Mouse (Mus musculus): ENCODE measurements around the gene Med12l. TPM values are rescaled to one million over a fixed set of nuclear protein-coding genes. Genes with fewer than 3 reads are reported as not detected.

The Med12l gene
- total and polyA plus RNA-seq, 2 experiments from 2014 or later, result 1.2 to 7.1 TPM

GRCm38 (mm10) chr3:59128681-59129080 is 123.1 kb downstream of the Med12l start:
- WGBS, result 85% methylated on average over 20 of the region's 20 CpGs
- Histone ChIP-seq H3K27ac (ENCODE audit: low read depth) (no peak overlapping the region), H3K36me3 (replicated peaks; ENCODE audit: control insufficient read depth, insufficient read depth, low read length) (no peaks in the 10 kb centered on the region), H3K4me3 (ENCODE audit: low read depth, low read length) (no peak overlapping the region), H3K9ac (replicated peaks; ENCODE audit: low read depth, low read length) (no peak overlapping the region), H3K27me3 (ENCODE audit: control insufficient read depth, insufficient read depth, low read length) (no peaks in the 10 kb centered on the region), H3K9me3 (replicated peaks; ENCODE audit: control insufficient read depth, low read length) (no peaks in the 10 kb centered on the region), H3K4me1 (ENCODE audit: control insufficient read depth, insufficient read depth) (peaks cover 10% of the 10 kb centered on the region; the same call in 1 of the 2 replicates), H3K4me2 (ENCODE audit: low read depth, low read length) (no peak overlapping the region)
- no peak for DNase-seq (ENCODE audit: low spot score)
- TF ChIP-seq CTCF (IDR thresholded peaks at IDR 0.05; ENCODE audit: low read depth) (no peak), EP300 (IDR thresholded peaks at IDR 0.05; ENCODE audit: low read depth) (no peak)
- no peak for ATAC-seq (ENCODE audit: insufficient read depth, low read depth)

GRCm38 (mm10) chr3:59129547-59129946 is 123.9 kb downstream of the Med12l start:
- Histone ChIP-seq H3K27me3 (ENCODE audit: control insufficient read depth, insufficient read depth, low read length) (no peaks in the 10 kb centered on the region), H3K27ac (ENCODE audit: low read depth) (no peak overlapping the region), H3K9ac (replicated peaks; ENCODE audit: low read depth, low read length) (no peak overlapping the region), H3K4me1 (ENCODE audit: control insufficient read depth, insufficient read depth) (peaks cover 10% of the 10 kb centered on the region; the same call in 1 of the 2 replicates), H3K4me3 (ENCODE audit: low read depth, low read length) (no peak overlapping the region), H3K9me3 (replicated peaks; ENCODE audit: control insufficient read depth, low read length) (no peaks in the 10 kb centered on the region), H3K4me2 (ENCODE audit: low read depth, low read length) (no peak overlapping the region), H3K36me3 (replicated peaks; ENCODE audit: control insufficient read depth, insufficient read depth, low read length) (no peaks in the 10 kb centered on the region)
- ATAC-seq (ENCODE audit: insufficient read depth, low read depth) (no peak), DNase-seq (ENCODE audit: low spot score) (no peak)
- TF ChIP-seq CTCF (IDR thresholded peaks at IDR 0.05; ENCODE audit: low read depth), result no peak
- TF ChIP-seq EP300 (IDR thresholded peaks at IDR 0.05; ENCODE audit: low read depth), result no peak
- WGBS, result 77% methylated on average over 3 of the region's 3 CpGs

- no peaks in the 10 kb centered on the region for H3K36me3 ChIP-seq (replicated peaks; ENCODE audit: control insufficient read depth, insufficient read depth, low read length)
- no peak overlapping the region for H3K4me3 ChIP-seq (ENCODE audit: low read depth, low read length)
- no peak overlapping the region for H3K9ac ChIP-seq (replicated peaks; ENCODE audit: low read depth, low read length)
- peak overlapping the region; percentile 48; the same call in 1 of the 2 replicates for H3K27ac ChIP-seq (ENCODE audit: low read depth)
- DNase-seq (ENCODE audit: low spot score) (no peak), ATAC-seq (ENCODE audit: insufficient read depth, low read depth) (no peak)
- H3K27me3 ChIP-seq (ENCODE audit: control insufficient read depth, insufficient read depth, low read length), result no peaks in the 10 kb centered on the region
- no peak overlapping the region for H3K4me2 ChIP-seq (ENCODE audit: low read depth, low read length)
- TF ChIP-seq EP300 (IDR thresholded peaks at IDR 0.05; ENCODE audit: low read depth) (no peak), CTCF (IDR thresholded peaks at IDR 0.05; ENCODE audit: low read depth) (no peak)
- H3K9me3 ChIP-seq (replicated peaks; ENCODE audit: control insufficient read depth, low read length), result no peaks in the 10 kb centered on the region
- peaks cover 10% of the 10 kb centered on the region; the same call in 1 of the 2 replicates for H3K4me1 ChIP-seq (ENCODE audit: control insufficient read depth, insufficient read depth)
- 57% methylated on average over 8 of the region's 8 CpGs for WGBS
These were observed 124.8 kb downstream of the Med12l start for GRCm38 (mm10) chr3:59130431-59130830.

- no peak overlapping the region for H3K9ac ChIP-seq (replicated peaks; ENCODE audit: low read depth, low read length)
- H3K4me2 ChIP-seq (ENCODE audit: low read depth, low read length), result no peak overlapping the region
- no peaks in the 10 kb centered on the region for H3K36me3 ChIP-seq (replicated peaks; ENCODE audit: control insufficient read depth, insufficient read depth, low read length)
- H3K27me3 ChIP-seq (ENCODE audit: control insufficient read depth, insufficient read depth, low read length), result no peaks in the 10 kb centered on the region
- WGBS, result 32% methylated on average over 4 of the region's 4 CpGs
- DNase-seq (ENCODE audit: low spot score), result no peak
- TF ChIP-seq CTCF (IDR thresholded peaks at IDR 0.05; ENCODE audit: low read depth), result no peak
- TF ChIP-seq EP300 (IDR thresholded peaks at IDR 0.05; ENCODE audit: low read depth), result no peak
- ATAC-seq (ENCODE audit: insufficient read depth, low read depth), result peak; percentile 27; the same call in 1 of the 2 replicates
- H3K4me1 ChIP-seq (ENCODE audit: control insufficient read depth, insufficient read depth), result peaks cover 10% of the 10 kb centered on the region; the same call in 1 of the 2 replicates
- H3K9me3 ChIP-seq (replicated peaks; ENCODE audit: control insufficient read depth, low read length), result no peaks in the 10 kb centered on the region
- H3K27ac ChIP-seq (ENCODE audit: low read depth), result peak overlapping the region; percentile 48; the same call in 1 of the 2 replicates
- H3K4me3 ChIP-seq (ENCODE audit: low read depth, low read length), result no peak overlapping the region
These were observed 125.5 kb downstream of the Med12l start for GRCm38 (mm10) chr3:59131081-59131480.

GRCm38 (mm10) chr3:59131966-59132365 is 126.3 kb downstream of the Med12l start:
- Histone ChIP-seq H3K9ac (replicated peaks; ENCODE audit: low read depth, low read length) (no peak overlapping the region), H3K27ac (ENCODE audit: low read depth) (no peak overlapping the region), H3K9me3 (replicated peaks; ENCODE audit: control insufficient read depth, low read length) (no peaks in the 10 kb centered on the region), H3K4me2 (ENCODE audit: low read depth, low read length) (no peak overlapping the region), H3K36me3 (replicated peaks; ENCODE audit: control insufficient read depth, insufficient read depth, low read length) (no peaks in the 10 kb centered on the region), H3K27me3 (ENCODE audit: control insufficient read depth, insufficient read depth, low read length) (no peaks in the 10 kb centered on the region), H3K4me1 (ENCODE audit: control insufficient read depth, insufficient read depth) (peaks cover 10% of the 10 kb centered on the region; the same call in 1 of the 2 replicates), H3K4me3 (ENCODE audit: low read depth, low read length) (no peak overlapping the region)
- 61% methylated on average over 4 of the region's 4 CpGs for WGBS
- DNase-seq (ENCODE audit: low spot score) (no peak), ATAC-seq (ENCODE audit: insufficient read depth, low read depth) (no peak)
- TF ChIP-seq EP300 (IDR thresholded peaks at IDR 0.05; ENCODE audit: low read depth) (no peak), CTCF (IDR thresholded peaks at IDR 0.05; ENCODE audit: low read depth) (no peak)

- WGBS, result 40% methylated on average over 5 of the region's 5 CpGs
These were observed 127.6 kb downstream of the Med12l start for GRCm38 (mm10) chr3:59133189-59133588.

More at GRCm38 (mm10) chr3:59133189-59133588, 127.6 kb downstream of the Med12l start:
- H3K4me1 ChIP-seq (ENCODE audit: control insufficient read depth, insufficient read depth), result peaks cover 10% of the 10 kb centered on the region; the same call in 1 of the 2 replicates
- H3K27me3 ChIP-seq (ENCODE audit: control insufficient read depth, insufficient read depth, low read length), result no peaks in the 10 kb centered on the region
- no peak overlapping the region for H3K9ac ChIP-seq (replicated peaks; ENCODE audit: low read depth, low read length)
- no peak overlapping the region for H3K27ac ChIP-seq (ENCODE audit: low read depth)
- no peak for DNase-seq (ENCODE audit: low spot score)
- H3K4me3 ChIP-seq (ENCODE audit: low read depth, low read length), result no peak overlapping the region
- H3K4me2 ChIP-seq (ENCODE audit: low read depth, low read length), result no peak overlapping the region
- no peaks in the 10 kb centered on the region for H3K36me3 ChIP-seq (replicated peaks; ENCODE audit: control insufficient read depth, insufficient read depth, low read length)
- ATAC-seq (ENCODE audit: insufficient read depth, low read depth), result no peak
- no peaks in the 10 kb centered on the region for H3K9me3 ChIP-seq (replicated peaks; ENCODE audit: control insufficient read depth, low read length)
- TF ChIP-seq EP300 (IDR thresholded peaks at IDR 0.05; ENCODE audit: low read depth) (no peak), CTCF (IDR thresholded peaks at IDR 0.05; ENCODE audit: low read depth) (no peak)
